Mouse (Mus musculus) adrenal gland, adult (tissue): ENCODE data around the gene Aars2.

Source experiments
- DNase-seq, 2 experiments: peaks; one replicate each; pipeline ENCODE4 v3.0.0; 2022 to 2023; ENCODE audit warnings: low spot score in 1 of 2; ENCODE audit not compliant: inconsistent age in 2 of 2

The Aars2 gene

GRCm38 (mm10) chr17:45499516-45499915 lies 7.1 kb upstream of the Aars2 start:
- no peak for DNase-seq

GRCm38 (mm10) chr17:45500981-45501380 lies 5.7 kb upstream of the Aars2 start:
- DNase-seq: peak in 1 of 2 experiments; percentile 58

GRCm38 (mm10) chr17:45502324-45502723 lies 4.3 kb upstream of the Aars2 start:
- no peak for DNase-seq

- no peak for DNase-seq
Measured at GRCm38 (mm10) chr17:45503301-45503973, 3.2 kb upstream of the Aars2 start.

GRCm38 (mm10) chr17:45505941-45506465 lies 638 bp upstream of the Aars2 start:
- peak; percentile 34 to 60 for DNase-seq

- no peak for DNase-seq
Measured at GRCm38 (mm10) chr17:45510871-45511270, 4.2 kb downstream of the Aars2 start.

- DNase-seq: no peak
Measured at GRCm38 (mm10) chr17:45511757-45512156, 5.1 kb downstream of the Aars2 start.

- DNase-seq: no peak
Measured at GRCm38 (mm10) chr17:45515204-45515726, 8.6 kb downstream of the Aars2 start.

- no peak for DNase-seq
Measured at GRCm38 (mm10) chr17:45515806-45516205, 9.2 kb downstream of the Aars2 start.

GRCm38 (mm10) chr17:45516488-45516887 lies 9.8 kb downstream of the Aars2 start:
- DNase-seq: peak; percentile 65 to 92

- DNase-seq: no peak
Measured at GRCm38 (mm10) chr17:45517135-45517534, 10.5 kb downstream of the Aars2 start.

GRCm38 (mm10) chr17:45517549-45518215 lies 11.0 kb downstream of the Aars2 start:
- DNase-seq: no peak

- DNase-seq: no peak
Measured at GRCm38 (mm10) chr17:45518766-45519475, 12.3 kb downstream of the Aars2 start.

- DNase-seq: no peak
Measured at GRCm38 (mm10) chr17:45520136-45520535, 13.5 kb downstream of the Aars2 start.

GRCm38 (mm10) chr17:45523263-45523662 lies 16.6 kb downstream of the Aars2 start, which contains the start of gene Tcte1:
Gene Tcte1, plus strand, starts transcription at chr17:45523434.
- no peak for DNase-seq

- no peak for DNase-seq
Measured at GRCm38 (mm10) chr17:45524961-45525360, 18.3 kb downstream of the Aars2 start.

GRCm38 (mm10) chr17:45526571-45526970 lies 19.9 kb downstream of the Aars2 start:
- DNase-seq: peak in 1 of 2 experiments; percentile 15

GRCm38 (mm10) chr17:45530346-45530782 lies 23.7 kb downstream of the Aars2 start:
- no peak for DNase-seq

GRCm38 (mm10) chr17:45532896-45533295 lies 26.3 kb downstream of the Aars2 start:
- DNase-seq: no peak

- DNase-seq: peak in 1 of 2 experiments; percentile 58
Measured at GRCm38 (mm10) chr17:45536264-45536663, 29.6 kb downstream of the Aars2 start.

- no peak for DNase-seq
Measured at GRCm38 (mm10) chr17:45538394-45538793, 31.8 kb downstream of the Aars2 start.
